Mouse (Mus musculus): ENCODE measurements around the gene Olfr1344.

Gene Olfr1344

DNA sequence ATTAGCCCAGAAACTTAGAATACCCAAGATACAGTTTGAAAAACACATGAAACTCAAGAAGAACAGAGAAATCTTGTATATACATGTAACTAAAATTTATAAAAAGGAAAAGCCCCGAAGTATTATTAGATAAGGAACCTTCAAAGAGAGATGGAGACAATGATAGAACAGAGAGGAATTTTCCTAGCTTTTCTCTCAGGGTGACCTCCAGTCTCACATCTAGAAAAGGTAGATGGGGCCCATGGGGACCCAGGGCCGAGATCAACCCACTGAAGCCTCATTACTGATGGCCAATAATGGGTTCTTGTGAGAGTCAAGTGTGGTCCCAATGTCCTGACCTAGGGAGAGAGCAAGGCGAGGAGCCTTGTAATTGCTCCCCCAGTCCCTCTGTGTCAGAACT is at the start of gene Olfr1344:
TSS of gene Olfr1344 (plus strand) at position 301 of the 400 bp plus-strand sequence.
- DNase-seq (ENCODE audit: low spot score), result no peak

DNA sequence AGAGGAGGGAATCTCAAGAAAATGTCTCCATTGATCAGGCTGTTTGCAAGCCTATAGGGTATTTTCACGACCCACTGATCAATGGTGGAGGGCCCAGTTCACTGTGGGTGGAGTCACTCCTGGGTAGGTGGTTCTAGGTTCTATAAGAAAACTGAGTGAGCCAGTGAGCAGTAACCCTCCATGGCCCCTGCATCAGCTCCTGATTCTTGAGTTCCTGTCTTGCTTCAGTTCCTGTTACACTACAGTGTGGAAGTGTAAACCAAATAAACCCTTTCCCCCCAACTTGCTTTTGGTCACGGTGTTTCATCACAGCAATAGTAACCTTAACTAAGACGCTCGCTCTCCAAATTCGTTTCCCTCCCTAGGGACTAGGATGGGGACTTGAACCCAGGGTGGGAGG is 49.5 kb upstream of the Olfr1344 start:
- no peak for DNase-seq (ENCODE audit: low spot score)

DNA sequence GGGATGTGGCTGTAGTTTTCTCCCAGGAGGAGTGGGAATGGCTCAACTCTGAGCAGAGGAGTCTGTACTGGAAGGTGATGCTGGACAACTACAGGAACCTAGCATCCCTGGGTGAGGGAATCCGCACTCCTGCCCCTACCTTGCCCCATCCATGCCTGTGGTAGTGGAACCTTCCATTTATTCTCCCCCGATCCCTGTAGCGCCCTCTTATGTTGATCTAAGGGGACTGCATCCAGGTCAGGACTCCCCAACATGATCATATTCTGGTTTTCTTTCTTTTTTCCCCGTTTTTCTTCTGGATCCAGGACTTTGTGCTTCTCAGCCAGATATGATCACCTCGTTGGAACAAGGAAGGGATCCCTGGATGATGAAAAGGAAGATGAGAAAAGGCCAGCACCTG is 49.0 kb upstream of the Olfr1344 start:
- no peak for DNase-seq (ENCODE audit: low spot score)

DNA sequence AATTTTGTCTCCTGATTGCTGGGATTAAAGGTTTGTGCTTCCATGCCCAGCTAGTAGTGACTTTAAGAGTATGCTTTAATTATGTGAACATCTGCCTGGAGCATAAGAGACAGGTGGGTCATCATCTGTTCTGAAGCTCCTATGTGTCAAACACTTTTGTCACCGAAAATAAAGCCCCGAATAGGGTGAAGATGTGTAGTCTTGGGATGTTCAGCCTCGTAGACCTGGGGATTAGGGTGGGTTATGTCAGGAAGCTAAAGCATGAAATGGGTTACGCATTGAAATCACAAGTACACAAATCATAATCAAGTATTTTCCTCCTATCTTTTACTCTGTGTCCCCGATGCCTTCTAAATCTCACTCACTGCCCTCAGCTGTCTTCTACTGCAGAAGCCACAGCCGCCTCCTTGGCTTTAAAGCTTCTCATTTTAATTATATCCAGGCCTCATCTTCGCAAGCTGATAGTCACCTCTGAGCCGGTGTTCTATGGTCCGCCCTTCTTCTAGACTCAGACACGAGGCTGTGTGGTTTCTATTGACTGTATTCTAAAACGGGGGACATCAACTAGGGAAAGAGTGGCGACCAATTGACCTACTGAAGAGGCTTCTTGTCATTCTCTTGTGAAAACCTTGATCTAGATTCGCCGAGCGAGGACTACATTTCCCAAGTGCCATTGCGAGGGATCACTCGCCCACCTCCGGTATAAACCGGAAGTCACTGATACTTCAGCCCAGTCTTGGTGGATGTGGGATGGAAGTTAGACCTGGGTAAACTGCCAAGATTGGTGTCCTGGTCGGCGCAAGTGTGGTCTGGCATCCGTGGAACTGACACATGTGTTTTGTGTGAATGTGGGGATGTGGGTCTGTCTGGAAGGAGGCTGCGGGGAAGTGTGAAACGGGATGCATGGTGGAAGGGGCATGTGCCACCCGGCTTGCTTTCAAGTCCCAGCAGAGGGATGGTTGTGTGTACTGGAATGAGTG is 40.2 kb upstream of the Olfr1344 start, which contains the start of gene Smim17:
TSS of gene Smim17 (plus strand) at position 720 of the 980 bp plus-strand sequence.
- peak; percentile 62 for DNase-seq (ENCODE audit: low spot score)

DNA sequence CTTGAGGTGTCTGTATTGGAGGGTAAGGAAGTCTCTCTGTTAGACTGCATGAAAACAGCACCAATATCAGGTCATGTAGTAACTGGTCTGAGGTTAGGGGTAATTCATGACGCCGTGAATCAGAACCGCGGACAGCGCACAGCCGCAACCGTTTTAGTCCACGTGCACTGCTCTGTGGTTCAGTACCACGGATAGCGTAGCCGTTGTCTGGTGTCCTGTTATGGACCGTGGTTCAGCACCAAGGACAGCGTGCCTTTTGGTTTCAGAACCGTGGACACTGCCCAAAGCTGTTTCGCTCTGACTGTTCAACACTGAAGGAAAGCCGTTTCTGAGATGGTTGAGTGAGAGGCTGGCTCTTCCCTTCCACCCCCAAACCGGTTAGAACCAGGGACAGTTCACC is 28.4 kb upstream of the Olfr1344 start, which contains the start of gene Gm20715:
TSS of gene Gm20715 (plus strand) at position 235 of the 400 bp plus-strand sequence.
- DNase-seq (ENCODE audit: low spot score), result peak; percentile 90

DNA sequence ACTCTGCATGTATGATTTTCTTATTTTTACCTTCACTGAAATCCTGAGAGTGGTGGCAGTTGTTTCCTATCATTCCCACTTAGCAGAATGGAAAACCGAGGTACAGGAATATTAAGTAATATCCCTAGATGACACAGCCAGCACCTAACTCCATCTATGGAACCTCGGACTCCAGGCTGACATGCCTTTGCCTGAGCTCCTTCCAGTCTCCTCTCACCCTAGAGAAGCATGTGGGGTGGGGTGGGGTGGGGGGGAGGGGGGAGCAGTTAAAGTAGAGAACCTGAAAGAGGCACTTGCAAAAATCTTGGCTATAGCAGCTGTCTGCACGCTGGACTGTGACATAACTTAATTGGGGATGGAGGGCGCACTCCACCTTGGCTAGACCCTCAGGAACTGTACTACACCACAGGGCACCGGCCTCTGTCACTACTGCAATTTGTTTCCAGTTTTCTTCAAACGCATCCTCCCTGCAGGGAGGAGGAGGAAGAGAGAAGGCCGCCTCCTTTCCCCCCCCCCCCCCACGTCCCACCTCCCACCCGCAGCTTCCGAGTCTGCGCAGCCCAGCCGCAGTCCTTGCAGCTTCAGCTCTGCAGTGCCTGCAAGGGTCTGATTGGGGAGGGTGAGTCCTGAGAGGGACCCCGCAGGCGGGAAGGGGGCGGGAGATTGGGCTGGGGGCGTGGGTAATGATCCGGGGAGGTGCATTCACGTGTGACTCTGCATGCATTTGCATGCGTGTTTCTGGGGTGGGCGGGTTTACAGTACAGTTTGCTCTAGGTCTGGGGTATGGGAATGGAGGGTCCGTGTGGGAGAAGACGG is 23.7 kb upstream of the Olfr1344 start:
- DNase-seq (ENCODE audit: low spot score), result no peak

DNA sequence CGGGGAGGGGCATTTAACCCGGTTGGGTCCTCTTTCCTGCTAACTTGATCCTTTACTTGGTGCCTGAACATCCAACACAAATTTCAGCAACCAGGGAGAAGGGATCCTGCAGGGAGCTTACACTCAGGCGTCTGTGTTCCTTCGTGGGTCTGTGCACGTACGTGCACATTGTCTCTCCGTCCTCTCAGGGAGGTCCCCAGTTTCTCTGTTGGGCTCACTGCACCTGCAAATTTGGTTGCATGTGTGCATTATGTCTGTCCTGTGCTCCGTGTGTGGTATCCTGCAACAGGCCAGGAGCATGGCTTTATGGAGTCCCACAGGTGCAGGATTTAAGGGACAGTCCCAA is 23.1 kb upstream of the Olfr1344 start:
- no peak for DNase-seq (ENCODE audit: low spot score)

DNA sequence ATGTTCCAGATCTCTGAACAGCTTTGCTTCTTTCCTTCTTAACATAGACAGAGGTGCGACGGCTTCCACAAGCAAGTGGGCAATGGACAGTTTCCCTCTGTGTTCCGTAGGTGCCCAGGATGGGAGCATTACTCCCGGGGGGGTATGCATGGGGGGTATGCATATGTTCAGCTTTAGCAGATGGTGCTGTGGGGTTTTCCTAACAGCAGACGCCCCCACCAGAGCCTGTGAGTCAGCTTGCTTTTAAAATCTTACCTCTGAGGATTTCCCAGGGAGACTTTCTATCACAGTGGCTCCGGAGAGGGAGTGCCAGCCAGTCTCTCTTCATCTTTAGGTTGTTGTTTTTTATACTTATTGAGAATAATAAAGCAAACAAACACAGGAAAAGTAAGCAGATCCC is 18.6 kb upstream of the Olfr1344 start:
- DNase-seq (ENCODE audit: low spot score), result no peak

DNA sequence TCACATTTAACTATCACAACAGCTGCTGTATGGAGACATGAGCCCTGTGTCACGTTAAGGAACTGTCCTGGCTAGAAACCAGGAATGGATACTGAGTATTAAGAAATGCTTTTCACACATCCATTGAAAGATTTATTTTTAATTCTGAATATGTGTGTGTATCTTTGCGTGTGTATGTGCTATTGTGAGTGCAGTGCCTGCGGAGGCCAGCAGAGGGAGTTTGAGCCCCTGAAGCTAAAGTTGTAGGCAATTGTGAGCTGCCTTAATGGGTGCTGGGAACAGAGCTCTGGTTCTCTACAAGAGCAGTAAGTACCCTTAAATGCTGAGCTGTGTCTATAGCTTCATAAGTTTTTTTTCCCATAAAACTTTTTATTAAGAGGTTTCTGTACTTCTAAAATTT is 9.1 kb upstream of the Olfr1344 start:
- DNase-seq (ENCODE audit: low spot score), result no peak

DNA sequence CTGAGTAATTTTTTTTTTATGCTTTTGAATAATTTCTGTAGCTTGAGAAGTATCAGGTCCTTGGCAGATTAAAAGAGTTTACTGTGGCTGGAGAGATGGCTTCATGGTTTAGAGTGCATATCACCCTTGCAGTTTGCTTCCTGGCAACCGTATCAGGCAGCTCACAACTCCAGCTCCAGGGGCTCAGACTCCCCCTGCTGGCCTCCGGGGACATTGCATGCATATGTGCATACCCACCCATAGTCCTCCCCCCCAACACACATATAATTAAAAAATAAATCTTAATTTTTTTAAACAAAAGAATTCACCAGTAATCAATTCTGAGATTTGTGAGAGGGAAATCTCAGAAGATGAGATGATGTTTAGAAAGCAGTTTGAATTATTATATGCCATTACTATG is 8.1 kb upstream of the Olfr1344 start:
- no peak for DNase-seq (ENCODE audit: low spot score)

DNA sequence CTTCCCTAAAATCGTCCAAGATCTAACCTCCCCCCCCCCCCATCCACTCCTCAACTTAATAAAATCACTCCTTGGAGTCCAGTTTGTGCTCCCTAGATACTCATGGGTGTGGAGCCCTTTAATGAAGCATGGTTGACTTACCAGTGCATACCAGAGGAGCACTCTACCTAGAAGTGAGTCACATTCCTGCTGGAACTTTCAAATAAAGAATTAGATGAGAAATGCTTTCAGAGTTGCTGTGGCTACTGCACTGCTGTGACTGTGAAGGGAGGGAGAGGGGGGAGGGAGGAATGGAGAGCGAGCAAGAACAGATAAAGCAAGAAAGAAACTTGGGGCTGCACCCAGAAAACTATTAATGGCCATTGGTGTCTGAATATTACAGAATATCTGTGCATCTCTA is 2.7 kb downstream of the Olfr1344 start:
- no peak for DNase-seq (ENCODE audit: low spot score)

DNA sequence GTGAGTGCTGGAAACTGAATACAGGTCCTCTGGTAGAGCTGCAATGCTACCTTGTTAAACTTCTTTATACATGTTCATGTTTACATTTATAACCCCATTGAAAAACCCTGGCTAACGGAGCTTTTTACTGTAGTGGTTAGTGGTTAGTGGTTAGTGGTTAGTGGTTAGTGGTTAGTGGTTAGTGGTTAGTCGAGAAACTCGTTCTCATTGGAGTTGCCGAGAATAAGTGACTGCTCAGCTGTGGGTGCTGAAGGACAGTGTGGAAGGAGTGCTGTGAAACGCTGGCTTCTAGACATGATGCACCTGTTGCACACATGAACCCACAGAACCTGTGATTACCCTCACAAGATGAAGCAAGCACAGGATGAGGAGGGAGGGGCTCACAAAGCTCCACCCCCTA is 9.3 kb downstream of the Olfr1344 start:
- DNase-seq (ENCODE audit: low spot score), result no peak

DNA sequence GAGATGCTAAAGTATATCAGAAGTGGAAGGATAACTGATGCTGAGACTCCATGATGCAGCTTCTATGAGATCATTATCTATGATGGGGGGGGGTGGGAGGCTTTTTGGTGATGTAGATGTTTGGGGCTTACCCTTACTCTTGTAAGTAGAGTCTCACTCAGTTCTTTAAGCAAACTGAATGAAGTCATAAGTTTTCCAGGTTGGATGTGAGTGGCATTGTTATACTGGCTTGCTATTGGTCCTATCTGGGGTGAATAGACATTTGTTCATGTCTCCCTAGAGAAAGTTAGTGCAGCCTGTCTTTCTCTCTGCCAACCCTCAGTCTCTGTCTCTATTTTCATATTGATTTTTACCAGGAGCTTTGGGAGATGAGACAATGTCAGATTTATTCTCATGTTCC is 17.4 kb downstream of the Olfr1344 start, which contains the start of gene Olfr1336:
TSS of gene Olfr1336 (plus strand) at position 301 of the 400 bp plus-strand sequence.
- no peak for DNase-seq (ENCODE audit: low spot score)

DNA sequence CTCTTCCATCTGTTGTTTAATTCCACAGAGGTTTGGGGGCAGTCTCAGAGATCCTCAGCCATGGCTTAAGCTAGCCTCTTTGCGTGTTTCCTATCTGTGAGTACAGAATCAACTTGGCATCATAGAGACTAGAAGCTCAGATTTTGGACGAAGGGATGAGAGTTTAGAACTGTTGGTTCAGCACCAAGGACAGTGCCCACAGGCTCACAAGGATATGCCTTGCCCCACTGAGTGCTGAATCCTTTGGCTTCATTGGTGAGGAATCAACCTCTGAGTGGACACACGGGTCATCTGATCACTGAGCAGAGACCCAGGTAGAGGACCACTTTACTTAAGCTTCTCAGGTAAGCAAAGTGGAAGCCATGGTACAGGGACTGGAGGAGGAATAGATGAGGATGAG is 17.9 kb downstream of the Olfr1344 start:
- no peak for DNase-seq (ENCODE audit: low spot score)

DNA sequence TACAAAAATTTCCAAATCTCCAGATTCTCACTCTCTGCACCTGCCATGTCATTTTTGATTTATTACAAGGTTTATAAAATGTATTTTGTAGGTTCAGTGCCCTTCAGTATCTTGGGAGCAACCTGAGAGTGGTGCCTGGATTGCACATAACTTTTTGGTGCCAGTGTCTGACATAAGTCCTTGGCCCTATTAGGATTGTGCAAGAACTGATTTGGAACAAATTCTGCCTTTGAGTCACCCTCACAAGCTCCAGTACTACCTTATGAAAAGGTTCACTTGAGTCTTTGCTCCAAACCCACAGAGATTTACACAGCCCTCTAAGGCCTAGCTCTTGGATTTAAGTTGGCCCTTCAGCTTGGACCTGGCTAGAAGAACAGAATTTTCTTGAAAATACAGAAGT is 28.5 kb downstream of the Olfr1344 start, which contains the start of gene Olfr1346:
TSS of gene Olfr1346 (plus strand) at position 151 of the 400 bp plus-strand sequence.
- DNase-seq (ENCODE audit: low spot score), result no peak

DNA sequence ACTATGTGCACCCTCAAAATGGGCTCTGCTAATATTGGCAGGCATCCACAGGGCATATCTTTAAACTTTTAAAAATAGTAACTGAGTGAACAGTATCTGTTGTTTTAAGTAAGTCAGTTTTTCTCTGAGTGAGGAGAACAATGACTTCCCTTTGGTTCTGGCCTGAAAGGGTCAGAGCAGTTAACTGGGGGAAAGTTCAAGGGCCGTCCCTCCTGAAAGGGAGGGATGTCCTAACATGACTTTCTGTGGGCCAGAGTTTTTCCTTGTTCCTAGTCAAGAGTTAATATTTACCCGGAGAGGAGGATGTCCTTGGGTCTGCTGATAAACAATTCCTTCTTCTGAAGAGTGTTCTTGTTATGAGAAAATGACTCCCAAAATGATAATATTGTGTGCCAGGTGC is 39.1 kb downstream of the Olfr1344 start:
- DNase-seq (ENCODE audit: low spot score), result peak; percentile 64

DNA sequence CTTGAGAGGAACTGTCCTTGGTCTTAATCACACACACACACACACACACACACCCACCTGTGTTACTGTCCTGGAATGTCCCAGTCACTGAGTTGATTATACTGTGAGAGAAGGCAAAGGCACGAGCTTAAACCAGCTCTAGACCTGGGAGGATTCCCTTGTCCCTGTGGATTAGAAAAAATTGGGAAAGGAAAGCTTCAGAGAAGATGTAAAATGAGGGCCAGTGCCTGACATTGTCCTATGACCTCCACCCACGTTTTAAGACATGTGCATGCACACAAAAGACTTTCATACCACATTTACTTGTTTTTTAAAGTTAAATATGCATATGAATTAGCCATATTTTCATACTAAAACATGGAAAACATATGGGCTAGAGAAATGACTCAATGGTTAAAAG is 48.4 kb downstream of the Olfr1344 start, which contains the start of gene Olfr5:
TSS of gene Olfr5 (minus strand) at position 101 of the 400 bp plus-strand sequence.
- no peak for DNase-seq (ENCODE audit: low spot score)
